Mouse (Mus musculus): Measurements from ENCODE around the gene Ttc28. TPM values are rescaled to one million over a fixed set of nuclear protein-coding genes. Genes with fewer than 3 reads are reported as not detected.

Gene Ttc28
- polyA plus RNA-seq, 1 experiment from 2014 or later, result 22.8 TPM

DNA sequence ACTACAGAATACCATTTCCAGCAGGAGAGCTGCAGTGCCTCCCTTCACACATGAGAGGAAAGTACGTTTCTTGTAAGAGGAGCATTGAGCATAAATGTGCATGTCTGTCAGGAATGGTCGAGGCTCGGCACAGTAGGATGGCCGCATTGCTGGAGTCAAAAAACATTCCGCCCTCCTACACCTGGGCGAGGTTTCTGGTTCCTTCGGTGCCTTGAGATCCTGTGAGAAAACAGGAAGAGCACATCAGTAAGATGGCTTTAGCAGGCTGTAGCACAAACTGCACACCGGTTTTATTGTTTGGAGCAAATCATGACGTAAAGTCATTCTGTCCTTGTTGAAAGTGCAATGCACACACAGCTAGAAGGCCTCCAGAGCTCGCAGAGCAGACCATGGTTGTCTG, 235.0 kb downstream of the Ttc28 start:
- Histone ChIP-seq H3K27ac (no peak overlapping the region), H3K36me3 (ENCODE audit: poor library complexity, severe bottlenecking) (0 out of 2 replicates have a peak, but pooled peaks cover 8% of the 10 kb centered on the region), H3K9me3 (replicated peaks) (no peaks in the 10 kb centered on the region), H3K4me1 (peaks cover 21% of the 10 kb centered on the region), H3K27me3 (no peaks in the 10 kb centered on the region), H3K4me3 (no peak overlapping the region), H3K9ac (no peak overlapping the region), H3K4me2 (no peak overlapping the region)
- no peak for ATAC-seq
- 90% methylated on average over 10 of the region's 10 CpGs for WGBS

DNA sequence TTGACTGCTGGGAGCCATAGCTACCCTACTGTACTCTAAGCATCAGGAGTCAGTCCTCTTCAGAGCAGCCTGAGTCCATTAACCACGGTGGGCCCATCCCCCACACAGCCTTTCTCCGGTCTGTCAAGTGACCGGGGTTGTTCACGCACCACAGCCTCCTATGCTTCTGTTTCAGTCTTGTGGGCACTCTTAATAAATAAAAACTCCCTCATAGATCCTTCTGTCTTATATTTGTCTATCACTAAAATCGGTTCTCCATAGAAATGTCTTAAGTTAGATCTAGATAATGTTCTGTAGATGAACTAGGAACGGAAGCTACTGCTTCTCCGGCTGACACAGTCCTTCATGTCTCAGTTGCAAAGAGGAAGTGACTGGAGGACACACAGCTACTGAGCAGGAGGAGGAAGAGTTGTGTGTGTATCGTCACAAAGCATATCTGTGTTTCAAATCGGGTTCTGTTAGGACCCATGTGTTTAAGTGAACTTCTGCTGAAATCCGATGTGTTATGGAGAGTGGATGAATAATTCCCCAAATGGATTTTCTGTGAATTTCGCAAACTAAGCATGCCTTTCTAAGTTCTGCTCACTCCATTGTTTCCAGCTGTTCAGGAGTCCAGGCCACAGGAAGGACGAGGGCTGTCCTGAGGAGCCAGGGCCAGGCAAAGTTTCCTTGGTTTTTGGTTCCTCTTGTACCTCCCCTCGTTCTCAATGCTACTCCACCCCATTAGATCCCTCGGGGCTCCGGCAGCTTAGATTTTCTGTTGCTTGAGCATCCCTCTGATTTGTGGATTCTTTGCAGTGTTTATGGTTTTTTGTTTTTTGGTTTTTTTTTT, 236.1 kb downstream of the Ttc28 start:
- ATAC-seq, result no peak
- no peak overlapping the region for H3K4me2 ChIP-seq
- peaks cover 32% of the 10 kb centered on the region for H3K4me1 ChIP-seq
- no peaks in the 10 kb centered on the region for H3K9me3 ChIP-seq (replicated peaks)
- 0 out of 2 replicates have a peak overlapping the region, but pooled peaks have one; percentile 4 for H3K27ac ChIP-seq
- H3K27me3 ChIP-seq, result no peaks in the 10 kb centered on the region
- H3K4me3 ChIP-seq, result no peak overlapping the region
- 0 out of 2 replicates have a peak, but pooled peaks cover 8% of the 10 kb centered on the region for H3K36me3 ChIP-seq (ENCODE audit: poor library complexity, severe bottlenecking)
- 78% methylated on average over 15 of the region's 15 CpGs for WGBS
- no peak overlapping the region for H3K9ac ChIP-seq

DNA sequence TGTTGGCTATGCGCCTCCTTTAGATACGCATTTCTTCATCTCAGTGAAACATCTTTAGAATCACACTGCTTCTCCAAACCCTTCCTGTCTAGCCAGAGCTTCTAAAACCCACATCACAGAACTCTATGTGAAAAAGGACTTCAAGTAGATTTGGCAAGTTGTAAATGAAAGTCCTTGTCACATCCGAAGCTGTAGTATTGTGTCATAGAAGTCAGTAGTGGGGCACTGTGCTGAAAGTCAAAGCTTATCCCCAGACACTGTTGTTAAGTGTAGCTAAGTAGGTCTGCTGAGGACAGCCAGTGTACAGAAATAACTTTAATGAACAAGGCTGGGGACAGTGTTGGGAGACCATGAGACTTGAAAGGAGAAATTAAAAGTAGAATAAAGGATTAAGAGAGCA, 240.2 kb downstream of the Ttc28 start:
- no peak for ATAC-seq
- no peak overlapping the region for H3K9ac ChIP-seq
- no peak overlapping the region for H3K4me3 ChIP-seq
- peaks cover 61% of the 10 kb centered on the region for H3K4me1 ChIP-seq
- H3K9me3 ChIP-seq (replicated peaks), result no peaks in the 10 kb centered on the region
- H3K27ac ChIP-seq, result peak overlapping the region; percentile 78; the same call in 1 of the 2 replicates
- no peaks in the 10 kb centered on the region for H3K27me3 ChIP-seq
- 72% methylated on average over 3 of the region's 3 CpGs for WGBS
- H3K36me3 ChIP-seq (ENCODE audit: poor library complexity, severe bottlenecking), result no peaks in the 10 kb centered on the region
- H3K4me2 ChIP-seq, result no peak overlapping the region

DNA sequence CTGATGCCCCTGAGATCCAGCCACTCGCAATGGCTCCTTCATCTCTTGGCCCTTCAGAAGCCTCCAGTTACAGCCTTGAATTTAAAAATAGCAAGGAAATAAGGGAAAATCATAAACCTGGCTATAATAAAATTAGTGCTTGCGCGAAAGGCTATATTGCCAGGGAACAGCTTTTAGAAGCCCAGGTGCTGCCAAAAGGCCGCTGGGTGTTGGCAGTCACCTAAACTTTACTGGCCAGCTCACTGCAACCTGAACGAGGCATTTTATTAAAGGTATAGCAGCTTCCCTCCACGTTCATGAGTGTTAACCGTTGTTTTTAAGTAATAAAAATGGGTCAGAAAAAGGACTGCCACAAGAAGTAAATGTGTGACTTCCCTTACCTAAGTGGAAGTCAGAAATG, 240.7 kb downstream of the Ttc28 start:
- ATAC-seq, result no peak
- H3K4me3 ChIP-seq, result no peak overlapping the region
- H3K4me1 ChIP-seq, result peaks cover 58% of the 10 kb centered on the region
- H3K9me3 ChIP-seq (replicated peaks), result no peaks in the 10 kb centered on the region
- WGBS, result 73% methylated on average over 7 of the region's 7 CpGs
- no peak overlapping the region for H3K4me2 ChIP-seq
- no peaks in the 10 kb centered on the region for H3K36me3 ChIP-seq (ENCODE audit: poor library complexity, severe bottlenecking)
- peak overlapping the region; percentile 78 for H3K27ac ChIP-seq
- no peaks in the 10 kb centered on the region for H3K27me3 ChIP-seq
- no peak overlapping the region for H3K9ac ChIP-seq

DNA sequence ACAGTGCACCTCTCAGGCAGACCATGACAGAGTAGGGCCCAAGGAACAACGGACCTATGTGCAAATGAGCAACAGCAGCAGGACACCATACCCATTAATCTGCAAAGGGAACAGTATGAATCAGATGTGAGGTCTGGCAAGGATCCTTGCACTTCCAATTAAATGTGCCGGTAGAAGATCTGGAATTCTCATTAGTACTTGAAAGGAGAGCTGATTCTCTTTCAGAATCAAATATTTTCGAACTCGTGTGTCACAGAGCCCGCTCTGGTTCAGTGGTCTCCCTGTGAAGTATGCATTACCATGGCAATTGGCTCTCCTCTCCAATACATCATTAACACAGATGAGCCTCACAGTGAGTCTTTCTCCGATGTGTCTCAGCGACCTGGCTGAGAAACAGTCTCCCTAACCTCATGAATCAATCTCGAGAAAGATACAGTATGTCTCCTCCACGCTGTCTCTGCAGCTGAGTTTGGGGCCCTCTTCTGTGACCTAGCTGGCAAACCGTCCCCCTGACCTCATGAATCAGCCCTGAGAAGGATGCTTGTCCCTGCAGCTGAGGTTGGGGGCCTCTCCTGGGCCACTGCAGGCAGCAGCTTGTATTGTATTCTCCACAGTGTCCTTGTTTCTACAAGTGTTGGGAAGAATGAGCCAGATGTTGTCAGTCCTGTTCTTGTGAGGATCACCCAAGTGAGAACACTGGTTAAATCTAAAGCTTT, 241.3 kb downstream of the Ttc28 start:
- ATAC-seq, result peak; percentile 57
- no peaks in the 10 kb centered on the region for H3K9me3 ChIP-seq (replicated peaks)
- peak overlapping the region; percentile 78 for H3K27ac ChIP-seq
- H3K36me3 ChIP-seq (ENCODE audit: poor library complexity, severe bottlenecking), result no peaks in the 10 kb centered on the region
- no peaks in the 10 kb centered on the region for H3K27me3 ChIP-seq
- peaks cover 58% of the 10 kb centered on the region for H3K4me1 ChIP-seq
- peak overlapping the region; percentile 43; the same call in 1 of the 2 replicates for H3K9ac ChIP-seq
- peak overlapping the region; percentile 25; the same call in 1 of the 2 replicates for H3K4me2 ChIP-seq
- 23% methylated on average over 10 of the region's 10 CpGs for WGBS
- no peak overlapping the region for H3K4me3 ChIP-seq

DNA sequence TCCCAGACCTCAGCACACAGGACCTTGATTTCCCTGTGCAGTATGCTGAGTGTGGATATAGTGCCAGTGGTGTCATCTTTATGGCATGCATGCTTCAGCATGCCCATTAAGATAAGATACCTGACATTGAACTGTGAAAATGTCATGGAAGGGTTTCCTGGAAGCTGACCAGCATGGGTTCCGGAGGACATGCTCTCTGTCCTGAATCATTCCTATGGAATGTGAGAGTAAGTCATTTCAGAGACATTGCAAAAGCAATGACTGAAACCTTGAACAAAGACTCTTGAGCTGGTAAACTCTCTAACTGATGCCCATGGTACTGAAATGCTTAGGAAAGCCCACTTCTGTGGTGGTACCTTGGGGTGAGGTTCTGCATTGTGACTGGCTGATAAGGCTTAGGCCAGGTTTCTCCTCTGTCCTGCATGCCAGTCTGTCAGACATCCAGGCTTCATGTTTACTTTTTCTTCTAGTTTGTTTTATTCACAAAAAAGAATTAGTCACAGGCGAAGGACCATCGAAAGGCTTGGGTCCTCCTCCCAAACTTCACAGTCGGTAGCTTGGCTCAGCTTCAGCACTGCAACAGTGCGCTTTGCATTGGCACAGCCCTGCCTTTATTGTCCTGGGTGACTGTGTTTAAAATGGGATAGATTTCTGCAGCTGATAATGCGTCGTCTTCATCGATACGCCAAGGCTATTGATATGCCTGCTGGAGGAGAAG, 242.9 kb downstream of the Ttc28 start:
- Histone ChIP-seq H3K4me2 (no peak overlapping the region), H3K4me1 (peaks cover 58% of the 10 kb centered on the region), H3K27me3 (no peaks in the 10 kb centered on the region), H3K27ac (peak overlapping the region; percentile 41), H3K4me3 (no peak overlapping the region), H3K36me3 (ENCODE audit: poor library complexity, severe bottlenecking) (no peaks in the 10 kb centered on the region), H3K9ac (no peak overlapping the region), H3K9me3 (replicated peaks) (no peaks in the 10 kb centered on the region)
- no peak for ATAC-seq
- WGBS, result 47% methylated on average over 9 of the region's 9 CpGs

DNA sequence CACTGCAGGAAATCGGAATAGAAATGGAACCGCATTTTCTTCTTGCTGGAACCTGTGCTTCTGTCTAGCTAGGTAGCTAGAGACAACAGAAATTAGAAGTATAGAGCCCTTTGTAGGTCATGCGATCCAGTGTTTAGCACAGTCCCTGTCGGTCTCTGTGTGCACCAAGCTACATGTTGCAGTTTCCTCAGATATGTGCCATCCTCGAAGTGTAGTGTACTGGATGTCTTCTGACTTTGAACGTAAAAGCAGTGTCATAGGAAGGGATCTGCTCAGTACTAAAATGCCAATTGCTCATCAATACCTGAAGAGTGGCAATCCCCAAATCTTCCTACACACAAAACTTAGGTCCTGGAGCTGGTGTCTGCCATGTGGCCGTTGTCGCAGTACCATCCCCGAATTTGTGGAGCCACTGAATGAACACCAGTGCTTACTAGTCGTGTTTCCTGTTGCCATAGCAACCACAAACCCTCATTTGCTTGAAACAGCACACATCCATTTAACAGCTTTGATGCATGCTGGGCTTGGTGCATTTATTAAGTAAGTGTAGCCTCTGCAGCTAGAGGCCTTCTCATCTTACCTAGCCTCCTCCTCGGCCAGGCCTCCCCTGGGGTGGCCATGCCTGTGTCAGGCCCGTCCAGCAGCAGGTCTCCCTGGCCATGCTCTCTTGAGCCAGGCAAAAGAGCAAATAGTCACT, 243.6 kb downstream of the Ttc28 start:
- Histone ChIP-seq H3K9me3 (replicated peaks) (no peaks in the 10 kb centered on the region), H3K36me3 (ENCODE audit: poor library complexity, severe bottlenecking) (no peaks in the 10 kb centered on the region), H3K9ac (no peak overlapping the region), H3K4me2 (no peak overlapping the region), H3K27ac (peak overlapping the region; percentile 64), H3K4me1 (peaks cover 60% of the 10 kb centered on the region), H3K27me3 (no peaks in the 10 kb centered on the region), H3K4me3 (no peak overlapping the region)
- WGBS, result 40% methylated on average over 12 of the region's 12 CpGs
- peak; percentile 76 for ATAC-seq

DNA sequence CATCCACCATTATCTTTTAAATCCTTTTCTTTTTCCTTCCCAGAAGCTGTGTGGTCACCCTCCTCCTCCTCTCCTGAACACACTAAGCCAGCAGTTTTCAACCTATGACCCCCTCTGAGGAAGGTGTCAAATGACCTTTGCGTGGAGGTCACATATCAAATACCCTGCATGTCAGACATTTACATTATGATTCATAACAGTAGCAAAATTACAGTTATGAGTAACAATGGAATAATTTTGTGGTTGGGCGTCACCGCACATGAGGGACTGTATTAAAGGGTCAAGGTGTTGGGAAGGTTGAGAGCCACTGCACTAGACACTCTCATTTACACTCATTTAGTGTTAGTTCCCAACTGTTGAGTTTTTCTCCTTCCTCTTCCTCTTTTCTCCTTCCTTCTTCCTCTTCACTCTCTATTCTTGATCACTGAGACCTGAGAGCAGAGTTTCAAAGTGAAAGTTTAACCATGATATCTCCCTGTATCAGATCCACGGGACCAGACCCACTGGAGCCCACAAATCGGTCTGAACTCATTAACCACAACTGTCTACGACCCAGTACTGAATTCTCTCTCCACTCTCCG, 245.1 kb downstream of the Ttc28 start:
- Histone ChIP-seq H3K4me1 (peaks cover 49% of the 10 kb centered on the region), H3K4me2 (no peak overlapping the region), H3K36me3 (ENCODE audit: poor library complexity, severe bottlenecking) (no peaks in the 10 kb centered on the region), H3K9ac (no peak overlapping the region), H3K27ac (no peak overlapping the region), H3K4me3 (no peak overlapping the region), H3K27me3 (no peaks in the 10 kb centered on the region), H3K9me3 (replicated peaks) (no peaks in the 10 kb centered on the region)
- WGBS, result 90% methylated on average over 7 of the region's 7 CpGs
- no peak for ATAC-seq

DNA sequence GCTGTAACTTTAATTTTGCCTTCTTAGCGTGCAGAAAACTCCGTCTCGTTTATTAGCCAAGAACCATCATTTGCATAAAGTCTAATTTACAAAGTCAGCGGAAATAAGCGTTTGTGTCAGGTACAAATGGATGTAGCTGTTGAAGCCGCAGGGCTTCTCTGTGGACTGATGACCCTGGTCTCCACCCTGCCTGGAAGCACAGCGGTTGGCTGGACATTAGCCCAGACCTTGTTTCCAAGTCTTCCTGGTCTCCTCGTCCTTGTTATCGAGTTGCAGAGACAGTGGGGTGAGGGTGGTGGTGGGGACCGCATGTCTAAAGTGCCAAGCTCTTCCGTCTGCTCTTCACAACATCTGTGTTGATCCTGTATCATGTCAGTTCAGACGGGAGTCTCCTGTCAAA, 246.1 kb downstream of the Ttc28 start:
- Histone ChIP-seq H3K36me3 (ENCODE audit: poor library complexity, severe bottlenecking) (no peaks in the 10 kb centered on the region), H3K27ac (no peak overlapping the region), H3K9me3 (replicated peaks) (no peaks in the 10 kb centered on the region), H3K4me1 (peaks cover 39% of the 10 kb centered on the region), H3K27me3 (no peaks in the 10 kb centered on the region), H3K4me2 (no peak overlapping the region), H3K9ac (no peak overlapping the region), H3K4me3 (no peak overlapping the region)
- no peak for ATAC-seq
- 80% methylated on average over 12 of the region's 12 CpGs for WGBS

DNA sequence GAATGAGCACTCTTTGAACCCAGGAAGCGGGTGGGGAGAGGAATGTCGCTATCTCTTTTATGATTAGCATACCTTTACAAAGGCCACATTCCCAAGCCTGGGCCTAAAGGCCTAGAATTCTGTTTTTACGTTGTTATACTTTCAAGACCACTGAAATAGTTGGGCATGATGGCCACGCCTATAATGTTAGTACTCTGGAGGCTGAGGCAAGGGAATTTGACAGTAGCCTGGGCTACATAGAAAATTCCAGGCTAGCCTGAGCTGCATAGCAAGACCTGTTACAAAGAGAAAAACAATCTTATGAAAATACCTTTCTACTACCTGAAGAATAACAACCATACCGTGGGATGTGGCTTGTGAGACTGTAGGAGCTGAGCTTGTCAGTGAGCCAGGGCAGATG, 248.2 kb downstream of the Ttc28 start:
- no peaks in the 10 kb centered on the region for H3K27me3 ChIP-seq
- no peak overlapping the region for H3K4me2 ChIP-seq
- no peak overlapping the region for H3K4me3 ChIP-seq
- H3K9me3 ChIP-seq (replicated peaks), result no peaks in the 10 kb centered on the region
- H3K36me3 ChIP-seq (ENCODE audit: poor library complexity, severe bottlenecking), result no peaks in the 10 kb centered on the region
- WGBS, result 83% methylated on average over 5 of the region's 5 CpGs
- no peak overlapping the region for H3K27ac ChIP-seq
- no peak overlapping the region for H3K9ac ChIP-seq
- ATAC-seq, result no peak
- peaks cover 19% of the 10 kb centered on the region for H3K4me1 ChIP-seq

DNA sequence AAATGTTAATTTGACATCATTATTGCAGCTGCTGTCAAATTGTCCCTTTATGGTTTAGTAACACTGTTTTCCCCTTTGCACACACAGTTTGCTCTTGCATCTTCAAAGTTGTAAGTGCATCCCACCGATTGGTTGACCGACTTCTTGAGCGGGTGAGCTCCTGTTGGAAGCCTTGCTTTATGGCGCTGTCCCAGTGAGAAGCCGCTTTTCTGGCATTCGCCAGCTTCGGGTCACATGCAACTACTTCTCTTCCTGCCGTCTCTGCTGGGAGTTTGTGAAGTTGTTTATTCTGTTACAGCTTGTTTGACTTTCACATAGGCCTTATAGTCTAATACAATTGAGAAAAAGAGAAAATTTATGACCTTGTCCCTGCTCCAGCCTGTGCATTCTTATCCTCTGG, 250.5 kb downstream of the Ttc28 start:
- Histone ChIP-seq H3K4me2 (no peak overlapping the region), H3K9me3 (replicated peaks) (no peaks in the 10 kb centered on the region), H3K27ac (no peak overlapping the region), H3K27me3 (no peaks in the 10 kb centered on the region), H3K9ac (no peak overlapping the region), H3K4me1 (peaks cover 6% of the 10 kb centered on the region), H3K4me3 (no peak overlapping the region), H3K36me3 (ENCODE audit: poor library complexity, severe bottlenecking) (no peaks in the 10 kb centered on the region)
- WGBS, result 97% methylated on average over 8 of the region's 8 CpGs
- ATAC-seq, result no peak

All from forebrain, embryonic 13.5 days (tissue).